25 mouse cellular contexts compared by ENCODE assay signal in genomic region chr5:32394586-32394985, GRCm38 (mm10).
DNase-seq lines count a peak whose midpoint lies in the region; ATAC-seq and TF ChIP-seq lines count a peak whose summit lies in the region.
"Had no signal": no experiment of that assay in that cellular context is flagged by ENCODE, and none has a peak within 500 bp of the region (broad histone marks: within the 10 kb centered on the region; RNA-seq: fewer than 3 reads in every experiment).

No protein-coding gene starts in this region.

- H3K9ac ChIP-seq in heart, embryonic 12.5 days = no peak overlapping the region
- no peak overlapping the region for H3K9ac ChIP-seq in stomach, embryonic 14.5 days (replicated peaks; ENCODE audit: low read depth, low read length)
- H3K9ac ChIP-seq in stomach, postnatal 0 days (ENCODE audit: low read length) = no peak overlapping the region
- H3K9ac ChIP-seq: forebrain, embryonic 13.5 days; hindbrain, embryonic 14.5 days had no signal

- no peak for DNase-seq in heart, postnatal 36 days
- DNase-seq in stomach, postnatal 0 days (ENCODE audit: low spot score) = no peak
- no peak for DNase-seq in left cerebral cortex, adult 9 months (ENCODE audit: low spot score in 2 of 2)
- DNase-seq in cerebellum, adult 11 months = no peak
- DNase-seq: adrenal gland, adult 2 months; adrenal gland, postnatal 14 days; cerebellum, adult 18-20 months; cerebellum, adult 9-10 months; cerebellum, postnatal 14 days; gastrocnemius, postnatal 10 days; gastrocnemius, postnatal 36 days; heart, postnatal 10 days; heart, postnatal 4 days; kidney, adult 18-20 months had no signal

- intact Hi-C loops in heart, postnatal 36 days (cut with DNase I) = loop anchor here (2.0 kb wide), 1 partner anchor 16 kb away; no protein-coding TSS in a partner anchor

- no peak overlapping the region for H3K4me3 ChIP-seq in heart, embryonic 12.5 days
- H3K4me3 ChIP-seq in stomach, embryonic 14.5 days (ENCODE audit: low read depth, low read length) = no peak overlapping the region
- H3K4me3 ChIP-seq in stomach, postnatal 0 days (ENCODE audit: low read depth, low read length) = no peak overlapping the region
- H3K4me3 ChIP-seq: forebrain, embryonic 10.5 days; forebrain, embryonic 13.5 days had no signal

- H3K27ac ChIP-seq in heart, embryonic 12.5 days (ENCODE audit: poor library complexity, severe bottlenecking) = peak overlapping the region; percentile 17; the same call in 1 of the 2 replicates
- H3K27ac ChIP-seq in stomach, embryonic 14.5 days (ENCODE audit: low read length) = peak overlapping the region; percentile 21; the same call in 1 of the 2 replicates
- no peak overlapping the region for H3K27ac ChIP-seq in stomach, postnatal 0 days (replicated peaks)
- H3K27ac ChIP-seq: forebrain, embryonic 10.5 days; forebrain, embryonic 13.5 days; hindbrain, embryonic 14.5 days; hindbrain, postnatal 0 days had no signal

- 45% methylated on average over 3 of the region's 3 CpGs for WGBS in heart, embryonic 12.5 days
- WGBS in stomach, embryonic 14.5 days = 79% methylated on average over 3 of the region's 3 CpGs
- 75% methylated on average over 3 of the region's 3 CpGs for WGBS in stomach, postnatal 0 days

- no peaks in the 10 kb centered on the region for H3K9me3 ChIP-seq in heart, embryonic 12.5 days (replicated peaks)
- H3K9me3 ChIP-seq in stomach, embryonic 14.5 days (ENCODE audit: control insufficient read depth, low read depth, low read length) = no peaks in the 10 kb centered on the region
- no peaks in the 10 kb centered on the region for H3K9me3 ChIP-seq in stomach, postnatal 0 days (ENCODE audit: control insufficient read depth, low read length)
- H3K9me3 ChIP-seq: forebrain, embryonic 10.5 days; forebrain, embryonic 13.5 days had no signal

- ATAC-seq in heart, embryonic 12.5 days (ENCODE audit: insufficient number of reproducible peaks, low FRiP score) = no peak
- no peak for ATAC-seq in stomach, embryonic 14.5 days (ENCODE audit: insufficient number of reproducible peaks, insufficient read depth, low FRiP score, low read depth)
- no peak for ATAC-seq in stomach, postnatal 0 days (ENCODE audit: low FRiP score, low TSS enrichment)
- peak; percentile 82 for ATAC-seq in megakaryocyte, adult 5-6 weeks (ENCODE audit: poor library complexity, severe bottlenecking)
- ATAC-seq: CD4-positive, CD25-positive, alpha-beta regulatory T cell, adult 4 months; forebrain, embryonic 13.5 days; forebrain, embryonic 16.5 days; hindbrain, postnatal 0 days; inflammation-experienced regulatory T-cells, adult 6 months; intestine, embryonic 16.5 days had no signal

- no peak overlapping the region for H3K4me2 ChIP-seq in heart, embryonic 12.5 days
- H3K4me2 ChIP-seq in stomach, embryonic 14.5 days (replicated peaks; ENCODE audit: low read depth, low read length) = no peak overlapping the region
- H3K4me2 ChIP-seq in stomach, postnatal 0 days (replicated peaks; ENCODE audit: low read depth) = no peak overlapping the region
- H3K4me2 ChIP-seq: forebrain, embryonic 13.5 days; hindbrain, embryonic 14.5 days had no signal

- peaks cover 36% of the 10 kb centered on the region for H3K4me1 ChIP-seq in heart, embryonic 12.5 days (replicated peaks)
- H3K4me1 ChIP-seq in stomach, embryonic 14.5 days (ENCODE audit: control insufficient read depth, insufficient read depth, low read length) = peaks cover 9% of the 10 kb centered on the region; the same call in 1 of the 2 replicates
- peaks cover 2% of the 10 kb centered on the region; the same call in 1 of the 2 replicates for H3K4me1 ChIP-seq in stomach, postnatal 0 days (replicated peaks; ENCODE audit: control insufficient read depth, insufficient read depth)
- H3K4me1 ChIP-seq: forebrain, embryonic 13.5 days had no signal

- no peaks in the 10 kb centered on the region for H3K27me3 ChIP-seq in heart, embryonic 12.5 days (replicated peaks)
- H3K27me3 ChIP-seq in stomach, embryonic 14.5 days (ENCODE audit: control insufficient read depth, insufficient read depth, low read length) = no peaks in the 10 kb centered on the region
- no peaks in the 10 kb centered on the region for H3K27me3 ChIP-seq in stomach, postnatal 0 days (ENCODE audit: control insufficient read depth, insufficient read depth, low read length)
- H3K27me3 ChIP-seq: forebrain, embryonic 13.5 days had no signal

- no peak for TF ChIP-seq CTCF in stomach, postnatal 0 days (IDR thresholded peaks at IDR 0.05; ENCODE audit: low read depth)

- H3K36me3 ChIP-seq in heart, embryonic 12.5 days = no peaks in the 10 kb centered on the region
- no peaks in the 10 kb centered on the region for H3K36me3 ChIP-seq in stomach, embryonic 14.5 days (ENCODE audit: control insufficient read depth, insufficient read depth, low read length)
- no peaks in the 10 kb centered on the region for H3K36me3 ChIP-seq in stomach, postnatal 0 days (ENCODE audit: control insufficient read depth, insufficient read depth, low read length)
- H3K36me3 ChIP-seq: forebrain, embryonic 10.5 days had no signal

- no peak for TF ChIP-seq EP300 in stomach, postnatal 0 days (optimal IDR thresholded peaks at IDR 0.05)
